Mouse (Mus musculus): Measurements from ENCODE around the gene Ell.
"Not testable (repeated sequence)": the region's sequence is repeated elsewhere in the genome, so short reads cannot be mapped to it uniquely, and the experiment has no call there.

DNA sequence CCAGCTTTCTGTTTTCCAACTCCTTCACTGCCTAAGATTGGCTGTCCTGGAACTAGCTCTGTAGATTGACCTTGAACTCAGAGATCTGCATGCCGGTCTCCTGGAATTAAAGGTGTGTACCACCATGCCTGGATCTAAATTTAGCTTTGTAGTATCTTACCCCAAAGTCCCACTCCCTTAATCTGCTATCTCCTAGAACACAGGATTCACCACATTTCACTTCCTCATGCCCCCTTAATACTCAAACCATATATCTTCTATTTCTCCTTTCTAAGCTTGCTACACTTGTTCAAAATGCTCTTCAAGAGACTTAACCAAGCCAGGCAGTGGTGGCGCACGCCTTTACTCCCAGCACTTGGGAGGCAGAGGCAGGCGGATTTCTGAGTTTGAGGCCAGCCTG, 48.7 kb downstream of the Ell start:
- not testable (repeated sequence) for TF ChIP-seq POLR2A (IDR thresholded peaks at IDR 0.05; ENCODE audit: insufficient read depth, low read length); CTCF (IDR thresholded peaks at IDR 0.05; ENCODE audit: low read depth, low read length); EP300 (IDR thresholded peaks at IDR 0.05; ENCODE audit: insufficient read depth, low read depth, low read length)
